Mouse (Mus musculus) limb, embryonic 14.5 days (tissue): Measurements from ENCODE around the gene Ube2n. TPM values are rescaled to one million over a fixed set of nuclear protein-coding genes. Genes with fewer than 3 reads are reported as not detected.

ENCODE experiments used
- ATAC-seq: fragments of 200-750 bp; cut with Nextera tagmentation; 2 replicates; pipeline ENCODE4 v1.8.0; 2017; ENCODE audit warnings: low read depth, moderate number of reproducible peaks, moderate TSS enrichment; ENCODE audit not compliant: low FRiP score
- DNase-seq: peaks from one replicate; pipeline ENCODE4 v3.0.0-alpha.2; 2015; ENCODE audit warnings: low spot score
- H3K27ac ChIP-seq: fragments of 300-500 bp; sonication (generic); replicated peaks from 2 replicates; pipeline ENCODE4 v1.5.1; 2014; ENCODE audit warnings: low read depth, mild to moderate bottlenecking, low read length, moderate library complexity, mixed read lengths
- H3K27me3 ChIP-seq: fragments of 300-500 bp; sonication (generic); 2 replicates; pipeline ENCODE4 v1.6.1; 2014; ENCODE audit warnings: low read length, mixed read lengths; ENCODE audit not compliant: control insufficient read depth, insufficient read depth
- H3K36me3 ChIP-seq: fragments of 300-500 bp; sonication (generic); 2 replicates; pipeline ENCODE4 v1.6.1; 2014; ENCODE audit warnings: mild to moderate bottlenecking, low read length, moderate library complexity, mixed read lengths; ENCODE audit not compliant: control insufficient read depth, insufficient read depth
- H3K4me1 ChIP-seq: fragments of 300-500 bp; sonication (generic); 2 replicates; pipeline ENCODE4 v1.6.1; 2014; ENCODE audit warnings: antibody characterized with exemption, low read length, mixed read lengths; ENCODE audit not compliant: control insufficient read depth, insufficient read depth
- H3K4me2 ChIP-seq: fragments of 300-500 bp; sonication (generic); replicated peaks from 2 replicates; pipeline ENCODE4 v1.6.1; 2014; ENCODE audit warnings: low read depth, mild to moderate bottlenecking, low read length, moderate library complexity; ENCODE audit not compliant: severe bottlenecking
- H3K4me3 ChIP-seq: fragments of 300-500 bp; sonication (generic); replicated peaks from 2 replicates; pipeline ENCODE4 v1.5.1; 2014; ENCODE audit warnings: low read length
- H3K9ac ChIP-seq: fragments of 300-500 bp; sonication (generic); 2 replicates; pipeline ENCODE4 v1.6.1; 2014; ENCODE audit warnings: mild to moderate bottlenecking, low read depth, low read length, moderate library complexity; ENCODE audit not compliant: severe bottlenecking
- H3K9me3 ChIP-seq: fragments of 300-500 bp; sonication (generic); 2 replicates; pipeline ENCODE4 v1.6.1; 2016; ENCODE audit warnings: low read length; ENCODE audit not compliant: control insufficient read depth
- POLR2A ChIP-seq: fragments of 200-500 bp; IDR thresholded peaks from 2 replicates; pipeline ENCODE4 v1.8.0; 2012; ENCODE audit warnings: inconsistent platforms, mild to moderate bottlenecking, moderate library complexity, borderline replicate concordance; ENCODE audit not compliant: insufficient read depth, insufficient read length; ENCODE audit errors: extremely low read depth
- WGBS: fragments of 180-500 bp; shearing (Covaris S2); extraction: QIAGEN DNeasy Blood & Tissue Kit; methylation state at CpG from one replicate; pipeline ENCODE4 v1.1.7; 2014; 5-methylcytosine and 5-hydroxymethylcytosine counted together
- polyA plus RNA-seq, 2 experiments: library from polyadenylated mRNA; depleted of rRNA in 1 of 2; stranded (reverse) in 1 of 2; unstranded in 1 of 2; fragments of >200 nt; fragmentation: Nextera tagmentation in 1 of 2; extraction: Ambion mirVana in 1 of 2; gene quantifications; 2 replicates each; pipeline versions ENCODE4 v1.2.1 to v1.2.3; 2012 to 2014

Gene Ube2n
- polyA plus RNA-seq, 2 experiments = 225 to 276 TPM

- H3K9me3 ChIP-seq = no peaks in the 10 kb centered on the region
- TF ChIP-seq POLR2A = no peak
- H3K36me3 ChIP-seq = no peaks in the 10 kb centered on the region
- H3K27ac ChIP-seq = no peak overlapping the region
- H3K4me1 ChIP-seq = no peaks in the 10 kb centered on the region
- 59% methylated on average over 3 of the region's 3 CpGs for WGBS
- DNase-seq (no peak), ATAC-seq (no peak)
- H3K4me3 ChIP-seq = no peak overlapping the region
- H3K27me3 ChIP-seq = no peaks in the 10 kb centered on the region
- H3K9ac ChIP-seq = no peak overlapping the region
- no peak overlapping the region for H3K4me2 ChIP-seq
Measured at GRCm38 (mm10) chr10:95509263-95509662, 5.7 kb upstream of the Ube2n start.

- DNase-seq (no peak), ATAC-seq (no peak)
- Histone ChIP-seq H3K4me3 (no peak overlapping the region), H3K9ac (no peak overlapping the region), H3K27ac (no peak overlapping the region), H3K4me1 (peaks cover 6% of the 10 kb centered on the region; the same call in 1 of the 2 replicates), H3K27me3 (no peaks in the 10 kb centered on the region), H3K4me2 (no peak overlapping the region), H3K36me3 (peaks cover 4% of the 10 kb centered on the region; the same call in 1 of the 2 replicates), H3K9me3 (no peaks in the 10 kb centered on the region)
- WGBS = 78% methylated on average over 8 of the region's 8 CpGs
- TF ChIP-seq POLR2A = no peak
Measured at GRCm38 (mm10) chr10:95512635-95513034, 2.3 kb upstream of the Ube2n start.

DNA sequence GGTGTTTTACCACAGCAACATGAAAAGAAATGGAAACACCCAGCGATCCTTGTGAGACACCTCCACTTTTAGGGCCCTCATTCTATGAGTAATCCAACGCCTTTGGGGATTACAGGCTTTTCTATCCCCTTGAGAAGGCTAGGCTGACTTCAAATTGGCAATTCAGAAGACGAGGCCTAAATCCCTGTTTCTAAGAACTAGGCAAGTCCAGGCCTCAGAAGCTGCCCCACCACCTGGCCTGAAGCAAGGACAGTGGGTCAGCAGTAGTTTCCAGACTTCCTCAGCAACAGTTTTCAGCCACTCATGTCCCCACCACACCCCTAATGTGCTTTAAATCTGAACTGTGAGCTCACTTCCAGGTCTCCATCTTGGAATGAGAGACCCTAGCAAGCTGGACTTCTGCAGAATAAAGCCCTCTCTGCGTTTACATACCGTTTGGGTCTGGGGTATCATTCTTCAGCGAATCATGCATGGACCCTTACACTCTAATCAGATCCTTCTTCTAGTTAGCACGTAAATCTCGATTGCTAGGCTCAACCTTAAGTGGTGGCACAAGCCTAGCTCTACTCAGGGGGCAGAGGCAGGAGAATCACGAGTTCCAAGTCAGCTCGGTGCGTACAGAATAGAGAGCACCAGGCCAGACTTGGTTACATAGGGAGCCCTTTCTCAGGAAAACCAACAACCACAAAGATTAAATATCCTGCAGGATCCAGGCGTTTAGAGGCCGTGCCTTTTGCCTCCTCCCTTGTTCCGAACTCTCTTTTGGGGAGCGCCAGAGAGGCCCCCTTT is 983 bp upstream of the Ube2n start:
- Histone ChIP-seq H3K36me3 (peaks cover 6% of the 10 kb centered on the region; the same call in 1 of the 2 replicates), H3K27ac (peak overlapping the region; percentile 98), H3K4me1 (peaks cover 6% of the 10 kb centered on the region; the same call in 1 of the 2 replicates), H3K9me3 (no peaks in the 10 kb centered on the region), H3K9ac (peak overlapping the region; percentile 96), H3K4me2 (peak overlapping the region; percentile 63), H3K27me3 (no peaks in the 10 kb centered on the region), H3K4me3 (peak overlapping the region; percentile 99)
- TF ChIP-seq POLR2A = no peak
- WGBS = 31% methylated on average over 15 of the region's 15 CpGs
- no peak for ATAC-seq
- no peak for DNase-seq

- ATAC-seq = peak; percentile 43; the same call in 1 of the 2 replicates
- WGBS = 0% methylated on average over 18 of the region's 80 CpGs
- Histone ChIP-seq H3K9me3 (no peaks in the 10 kb centered on the region), H3K4me1 (peaks cover 6% of the 10 kb centered on the region; the same call in 1 of the 2 replicates), H3K27ac (peak overlapping the region; percentile 98), H3K27me3 (no peaks in the 10 kb centered on the region), H3K36me3 (peaks cover 6% of the 10 kb centered on the region; the same call in 1 of the 2 replicates), H3K9ac (peak overlapping the region; percentile 96), H3K4me3 (peak overlapping the region; percentile 99), H3K4me2 (peak overlapping the region; percentile 63)
- no peak for TF ChIP-seq POLR2A
- no peak for DNase-seq
Measured at GRCm38 (mm10) chr10:95515293-95515931, 467 bp downstream of the Ube2n start.

GRCm38 (mm10) chr10:95517656-95518055 is 2.7 kb downstream of the Ube2n start:
- no peak for TF ChIP-seq POLR2A
- no peak overlapping the region for H3K4me3 ChIP-seq
- WGBS = 86% methylated on average over 6 of the region's 6 CpGs
- H3K9ac ChIP-seq = no peak overlapping the region
- no peaks in the 10 kb centered on the region for H3K9me3 ChIP-seq
- H3K36me3 ChIP-seq = peaks cover 14% of the 10 kb centered on the region; the same call in 1 of the 2 replicates
- H3K4me2 ChIP-seq = no peak overlapping the region
- H3K4me1 ChIP-seq = peaks cover 6% of the 10 kb centered on the region; the same call in 1 of the 2 replicates
- no peaks in the 10 kb centered on the region for H3K27me3 ChIP-seq
- DNase-seq (no peak), ATAC-seq (no peak)
- no peak overlapping the region for H3K27ac ChIP-seq
